Mouse (Mus musculus) neural tube, postnatal 0 days (tissue): Measurements from ENCODE around the gene Smarca5. TPM values are rescaled to one million over a fixed set of nuclear protein-coding genes. Genes with fewer than 3 reads are reported as not detected.

Experiments
- polyA plus RNA-seq: library from polyadenylated mRNA; unstranded; fragments of >200 nt; fragmentation: Nextera tagmentation; extraction: Ambion mirVana; gene quantifications from 2 replicates; pipeline ENCODE4 v1.2.1, GENCODE M21; 2015

Smarca5 gene
- 31.9 and 38.9 TPM in 2 replicates for polyA plus RNA-seq

GRCm38 (mm10) chr8:80739155-80739924, at the start of gene Smarca5:
Smarca5 (minus strand) TSS chr8:80739497.

Other genes starting within 250 kb of the Smarca5 start
- gene Gypa, start 245.7 kb downstream of the Smarca5 start, polyA plus RNA-seq = 0.53 and 0.84 TPM in 2 replicates
- gene Frem3, start 128.4 kb downstream of the Smarca5 start, polyA plus RNA-seq = 1.1 and 1.2 TPM in 2 replicates
- 8.8 and 10.1 TPM in 2 replicates for gene Gab1, start 141.0 kb upstream of the Smarca5 start, polyA plus RNA-seq